Mouse (Mus musculus): ENCODE data around the gene Pah.

Gene Pah

GRCm38 (mm10) chr10:87501659-87502042 lies 19.9 kb upstream of the Pah start:
- in situ Hi-C loops (cut with MboI; ENCODE audit: unreplicated experiment in 2 of 2): loop anchor here in 1 of 2 experiments (10.0 to 25.0 kb wide), 2 partner anchors 377 to 739 kb away; partner anchors contain the start of gene Gm49358

- in situ Hi-C loops (cut with MboI; ENCODE audit: unreplicated experiment in 2 of 2): loop anchor here in 1 of 2 experiments (10.0 to 25.0 kb wide), 2 partner anchors 377 to 740 kb away; partner anchors contain the start of gene Gm49358
These were observed 19.3 kb upstream of the Pah start for GRCm38 (mm10) chr10:87502283-87502682.

- in situ Hi-C loops (cut with MboI; ENCODE audit: unreplicated experiment in 2 of 2): loop anchor here in 1 of 2 experiments (10.0 to 25.0 kb wide), 2 partner anchors 379 to 742 kb away; partner anchors contain the start of gene Gm49358
These were observed 17.6 kb upstream of the Pah start for GRCm38 (mm10) chr10:87503946-87504345.

- in situ Hi-C loops (cut with MboI; ENCODE audit: unreplicated experiment in 2 of 2): loop anchor here (5.0 to 25.0 kb wide), 4 partner anchors 381 to 746 kb away; partner anchors contain the start of gene Gm49358 (in 1 of the 2)
These were observed 13.0 kb upstream of the Pah start for GRCm38 (mm10) chr10:87508581-87508980.

- in situ Hi-C loops (cut with MboI; ENCODE audit: unreplicated experiment in 2 of 2): loop anchor here in 1 of 2 experiments (25.0 kb wide), 1 partner anchor 751 kb away; the partner anchor contains the start of gene Gm49358
These were observed 8.5 kb upstream of the Pah start for GRCm38 (mm10) chr10:87513052-87513451.

- in situ Hi-C loops (cut with MboI; ENCODE audit: unreplicated experiment in 2 of 2): loop anchor here in 1 of 2 experiments (25.0 kb wide), 1 partner anchor 756 kb away; the partner anchor contains the start of gene Gm49358
These were observed 3.0 kb upstream of the Pah start for GRCm38 (mm10) chr10:87518585-87518984.

GRCm38 (mm10) chr10:87520401-87521116 lies 1.0 kb upstream of the Pah start:
- in situ Hi-C loops (cut with MboI; ENCODE audit: unreplicated experiment in 2 of 2): loop anchor here in 1 of 2 experiments (25.0 kb wide), 1 partner anchor 758 kb away; the partner anchor contains the start of gene Gm49358

- in situ Hi-C loops (cut with MboI; ENCODE audit: unreplicated experiment in 2 of 2): no loop called here
These were observed 12.6 kb downstream of the Pah start for GRCm38 (mm10) chr10:87534172-87534571.

- in situ Hi-C loops (cut with MboI; ENCODE audit: unreplicated experiment in 2 of 2): no loop called here
These were observed 24.2 kb downstream of the Pah start for GRCm38 (mm10) chr10:87545759-87546158.

GRCm38 (mm10) chr10:87546299-87547234 lies 25.0 kb downstream of the Pah start:
- in situ Hi-C loops (cut with MboI; ENCODE audit: unreplicated experiment in 2 of 2): no loop called here

- in situ Hi-C loops (cut with MboI; ENCODE audit: unreplicated experiment in 2 of 2): loop anchor here (5.0 to 25.0 kb wide), 2 partner anchors 775 to 1085 kb away; no protein-coding TSS in a partner anchor
These were observed 31.1 kb downstream of the Pah start for GRCm38 (mm10) chr10:87552726-87553125.

- in situ Hi-C loops (cut with MboI; ENCODE audit: unreplicated experiment in 2 of 2): loop anchor here in 1 of 2 experiments (25.0 kb wide), 1 partner anchor 1081 kb away; no protein-coding TSS in a partner anchor
These were observed 34.8 kb downstream of the Pah start for GRCm38 (mm10) chr10:87556441-87556840.

- in situ Hi-C loops (cut with MboI; ENCODE audit: unreplicated experiment in 2 of 2): loop anchor here in 1 of 2 experiments (25.0 kb wide), 1 partner anchor 1073 kb away; no protein-coding TSS in a partner anchor
These were observed 42.2 kb downstream of the Pah start for GRCm38 (mm10) chr10:87563818-87564217.

GRCm38 (mm10) chr10:87565712-87566111 lies 44.1 kb downstream of the Pah start:
- in situ Hi-C loops (cut with MboI; ENCODE audit: unreplicated experiment in 2 of 2): loop anchor here in 1 of 2 experiments (25.0 kb wide), 1 partner anchor 1072 kb away; no protein-coding TSS in a partner anchor

GRCm38 (mm10) chr10:87572500-87572899 lies 50.9 kb downstream of the Pah start:
- in situ Hi-C loops (cut with MboI; ENCODE audit: unreplicated experiment in 2 of 2): loop anchor here in 1 of 2 experiments (25.0 kb wide), 1 partner anchor 1065 kb away; no protein-coding TSS in a partner anchor

- in situ Hi-C loops (cut with MboI; ENCODE audit: unreplicated experiment in 2 of 2): no loop called here
These were observed 65.1 kb downstream of the Pah start for GRCm38 (mm10) chr10:87586696-87587095.

- in situ Hi-C loops (cut with MboI; ENCODE audit: unreplicated experiment in 2 of 2): loop anchor here in 1 of 2 experiments (10.0 kb wide), 1 partner anchor 381 kb away; no protein-coding TSS in a partner anchor
These were observed 72.3 kb downstream of the Pah start for GRCm38 (mm10) chr10:87593916-87594315.

- in situ Hi-C loops (cut with MboI; ENCODE audit: unreplicated experiment in 2 of 2): loop anchor here (5.0 to 10.0 kb wide), 3 partner anchors 376 to 706 kb away; no protein-coding TSS in a partner anchor
These were observed 74.9 kb downstream of the Pah start for GRCm38 (mm10) chr10:87596361-87597074.

GRCm38 (mm10) chr10:87597075-87597677 lies 75.6 kb downstream of the Pah start:
- in situ Hi-C loops (cut with MboI; ENCODE audit: unreplicated experiment in 2 of 2): loop anchor here (5.0 to 10.0 kb wide), 3 partner anchors 375 to 705 kb away; no protein-coding TSS in a partner anchor
